Mouse (Mus musculus): ENCODE data around the gene Acot13.

- TF ChIP-seq EP300 (IDR thresholded peaks at IDR 0.05; ENCODE audit: low read depth), result no peak
- TF ChIP-seq CTCF (IDR thresholded peaks at IDR 0.05; ENCODE audit: low read depth), result no peak
Observed at GRCm38 (mm10) chr13:24849318-24849717, 18.0 kb upstream of the Acot13 start.

All from liver, embryonic 14.5 days (tissue).